Mouse (Mus musculus): ENCODE results near the gene A930002H24Rik. TPM values are rescaled to one million over a fixed set of nuclear protein-coding genes. Genes with fewer than 3 reads are reported as not detected.

The A930002H24Rik gene
- polyA plus RNA-seq, 1 experiment from 2014 or later = 2.2 TPM

DNA sequence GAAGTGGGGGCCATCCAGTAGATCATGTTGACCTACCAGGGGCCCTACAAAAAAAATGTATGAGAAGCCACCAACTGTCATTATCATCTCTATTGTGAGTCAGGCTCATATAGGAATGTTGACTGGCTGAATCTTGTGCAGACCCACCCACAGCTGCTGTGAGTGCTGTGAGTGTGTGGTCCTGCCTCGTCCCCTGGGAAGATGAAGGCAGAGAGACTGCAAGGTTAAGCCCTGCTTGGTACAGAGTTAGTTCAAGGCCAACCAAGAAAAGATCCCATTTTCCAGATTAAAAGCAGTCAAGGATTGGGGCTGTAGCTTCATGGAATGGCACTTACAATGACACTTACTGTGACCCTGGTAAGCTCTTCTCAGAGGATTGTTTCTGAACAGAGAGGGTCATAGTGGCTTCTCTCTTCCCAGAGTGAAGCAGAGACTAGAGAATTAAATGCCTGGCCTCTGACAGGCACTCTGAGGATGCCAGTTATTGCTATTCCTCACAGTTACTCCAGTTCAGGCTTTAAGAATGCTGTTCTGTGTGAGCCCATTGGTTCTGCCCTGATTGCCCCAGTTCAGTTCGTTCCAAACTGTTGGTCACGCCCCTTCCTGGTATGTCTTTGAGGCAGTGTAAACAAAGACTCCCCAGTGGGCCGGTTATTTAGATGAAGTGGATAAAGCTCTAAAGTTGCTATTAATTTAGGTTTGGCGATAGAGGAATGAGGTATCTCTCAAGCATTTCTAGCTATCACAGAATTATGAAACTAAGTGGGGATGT lies 34.8 kb downstream of the A930002H24Rik start:
- Histone ChIP-seq H3K4me1 (peaks cover 10% of the 10 kb centered on the region; the same call in 1 of the 2 replicates), H3K4me3 (replicated peaks) (no peak overlapping the region), H3K27ac (no peak overlapping the region), H3K9ac (no peak overlapping the region), H3K27me3 (no peaks in the 10 kb centered on the region), H3K36me3 (replicated peaks) (no peaks in the 10 kb centered on the region), H3K9me3 (no peaks in the 10 kb centered on the region), H3K4me2 (no peak overlapping the region)
- WGBS = 69% methylated on average over 5 of the region's 5 CpGs
- ATAC-seq (ENCODE audit: low FRiP score) = no peak

DNA sequence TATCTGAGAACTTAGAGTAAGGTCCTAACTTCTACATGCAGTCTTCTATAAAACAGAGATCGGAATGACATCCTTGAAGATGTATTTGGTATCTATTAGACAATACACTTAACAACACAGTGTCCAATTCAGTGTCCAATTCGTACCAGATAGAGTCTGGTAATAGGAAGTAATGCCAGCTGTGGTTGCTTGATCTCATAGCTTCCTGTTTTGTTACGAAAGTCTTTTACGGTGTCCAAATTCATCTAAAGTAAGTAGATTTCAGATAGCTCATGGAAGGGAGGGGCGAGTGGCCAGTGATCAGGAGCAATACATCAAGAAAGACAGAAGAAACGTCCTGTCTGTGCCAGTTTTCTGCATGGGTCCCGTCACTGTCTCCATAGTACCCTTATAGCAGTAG lies 36.8 kb downstream of the A930002H24Rik start:
- WGBS = 90% methylated on average over 7 of the region's 7 CpGs
- Histone ChIP-seq H3K27me3 (no peaks in the 10 kb centered on the region), H3K36me3 (replicated peaks) (no peaks in the 10 kb centered on the region), H3K4me2 (no peak overlapping the region), H3K4me1 (peaks cover 4% of the 10 kb centered on the region; the same call in 1 of the 2 replicates), H3K27ac (no peak overlapping the region), H3K4me3 (replicated peaks) (no peak overlapping the region), H3K9ac (no peak overlapping the region), H3K9me3 (no peaks in the 10 kb centered on the region)
- no peak for ATAC-seq (ENCODE audit: low FRiP score)

DNA sequence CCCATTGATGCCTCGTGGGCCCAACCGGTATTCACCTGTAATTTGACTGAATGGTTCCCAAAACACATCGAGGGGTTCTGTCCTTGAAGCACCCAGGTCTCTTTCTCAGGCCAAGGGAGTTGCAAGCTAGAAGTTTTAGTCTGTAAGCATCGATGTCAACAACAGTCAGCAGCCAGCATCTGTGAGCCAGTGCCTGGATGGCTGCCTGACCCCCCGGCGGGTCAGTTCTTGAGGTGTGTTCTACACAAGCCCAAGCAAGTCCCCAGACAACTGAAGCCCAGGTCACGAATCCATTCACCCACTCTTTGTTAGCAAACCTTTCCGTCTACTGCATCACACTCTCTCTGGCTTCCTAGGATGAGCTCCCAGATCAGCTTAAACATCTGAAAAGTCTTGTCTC lies 37.4 kb downstream of the A930002H24Rik start:
- H3K4me3 ChIP-seq (replicated peaks) = no peak overlapping the region
- no peaks in the 10 kb centered on the region; the same call in 1 of the 2 replicates for H3K4me1 ChIP-seq
- H3K27ac ChIP-seq = no peak overlapping the region
- ATAC-seq (ENCODE audit: low FRiP score) = no peak
- no peaks in the 10 kb centered on the region for H3K9me3 ChIP-seq
- H3K36me3 ChIP-seq (replicated peaks) = no peaks in the 10 kb centered on the region
- 89% methylated on average over 8 of the region's 8 CpGs for WGBS
- no peaks in the 10 kb centered on the region for H3K27me3 ChIP-seq
- no peak overlapping the region for H3K9ac ChIP-seq
- no peak overlapping the region for H3K4me2 ChIP-seq

DNA sequence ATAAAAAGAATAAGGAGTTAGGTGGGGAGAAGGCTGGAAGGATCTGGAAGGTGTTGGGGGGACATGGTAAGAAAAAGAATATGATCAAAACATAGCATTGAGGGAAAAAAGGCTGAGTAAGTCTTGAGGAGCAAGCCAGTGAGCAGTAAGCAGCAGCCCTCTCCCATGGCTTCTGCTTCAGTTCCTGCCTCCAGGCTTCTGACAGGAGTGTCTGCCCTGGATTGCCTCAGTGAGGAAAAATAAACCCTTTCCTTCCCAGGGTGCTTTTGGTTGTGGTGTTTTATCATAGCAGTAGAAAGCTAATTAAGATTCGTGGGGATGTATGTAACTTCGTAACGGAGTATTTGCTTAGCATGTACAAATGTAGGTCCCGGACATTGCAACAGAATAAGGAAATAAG lies 39.5 kb downstream of the A930002H24Rik start:
- WGBS = 94% methylated on average over 4 of the region's 4 CpGs
- Histone ChIP-seq H3K9me3 (no peaks in the 10 kb centered on the region), H3K36me3 (replicated peaks) (no peaks in the 10 kb centered on the region), H3K27ac (no peak overlapping the region), H3K4me2 (no peak overlapping the region), H3K4me3 (replicated peaks) (no peak overlapping the region), H3K27me3 (no peaks in the 10 kb centered on the region), H3K4me1 (no peaks in the 10 kb centered on the region), H3K9ac (no peak overlapping the region)
- ATAC-seq (ENCODE audit: low FRiP score) = no peak

DNA sequence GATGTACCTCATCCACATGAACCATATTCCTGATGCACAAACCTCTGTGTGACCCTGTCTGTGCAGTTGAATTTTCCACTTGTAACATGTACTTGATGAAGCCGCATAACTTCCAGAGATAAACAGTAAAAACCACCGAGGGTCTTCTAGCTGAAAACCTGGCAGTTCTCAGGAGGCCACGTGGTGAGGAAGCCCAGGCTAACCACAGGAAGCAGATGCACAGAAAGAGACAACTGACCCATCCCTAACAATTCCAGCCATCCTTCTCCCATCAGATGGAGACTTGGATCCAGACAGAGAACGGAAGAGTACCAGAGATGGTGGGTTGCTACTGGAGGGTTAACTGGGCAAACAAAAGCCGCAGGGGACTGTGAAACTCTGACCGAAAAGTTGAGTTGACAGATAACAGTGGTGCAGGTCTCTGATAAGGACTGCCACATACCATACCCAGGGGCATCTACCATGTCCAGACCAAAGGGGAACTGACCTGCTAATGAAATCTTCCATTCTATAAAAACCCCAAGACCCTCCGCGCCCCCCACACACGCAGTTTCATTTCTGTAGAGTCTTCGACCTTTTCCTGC lies 45.1 kb downstream of the A930002H24Rik start:
- ATAC-seq (ENCODE audit: low FRiP score) = no peak
- no peak overlapping the region for H3K27ac ChIP-seq
- no peaks in the 10 kb centered on the region for H3K4me1 ChIP-seq
- no peak overlapping the region for H3K4me2 ChIP-seq
- WGBS = 91% methylated on average over 10 of the region's 10 CpGs
- H3K4me3 ChIP-seq (replicated peaks) = no peak overlapping the region
- H3K9me3 ChIP-seq = no peaks in the 10 kb centered on the region
- no peaks in the 10 kb centered on the region for H3K36me3 ChIP-seq (replicated peaks)
- no peaks in the 10 kb centered on the region for H3K27me3 ChIP-seq
- H3K9ac ChIP-seq = no peak overlapping the region

DNA sequence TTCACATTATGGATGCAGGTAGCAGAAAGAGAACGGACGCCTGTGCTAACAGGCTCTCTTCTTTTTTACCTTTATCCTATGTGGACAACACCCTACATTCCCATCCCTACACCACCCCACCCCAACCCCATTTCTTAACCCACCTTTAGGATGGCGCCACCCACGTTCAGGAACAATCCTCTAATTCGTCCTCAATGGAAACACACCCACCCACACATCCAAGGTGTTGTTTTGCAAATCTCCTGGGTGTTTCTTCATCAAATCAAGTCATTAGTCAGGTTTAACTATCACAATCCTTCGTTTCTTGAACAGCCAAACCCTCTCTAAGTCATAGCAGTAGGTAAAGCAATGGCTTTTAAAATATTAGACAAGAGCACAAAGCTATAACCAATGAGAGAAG lies 50.0 kb downstream of the A930002H24Rik start:
- no peaks in the 10 kb centered on the region for H3K9me3 ChIP-seq
- H3K27me3 ChIP-seq = no peaks in the 10 kb centered on the region
- WGBS = 83% methylated on average over 6 of the region's 6 CpGs
- no peaks in the 10 kb centered on the region for H3K36me3 ChIP-seq (replicated peaks)
- peaks cover 20% of the 10 kb centered on the region for H3K4me1 ChIP-seq
- no peak overlapping the region for H3K4me2 ChIP-seq
- no peak overlapping the region for H3K27ac ChIP-seq
- no peak overlapping the region for H3K4me3 ChIP-seq (replicated peaks)
- H3K9ac ChIP-seq = no peak overlapping the region
- no peak for ATAC-seq (ENCODE audit: low FRiP score)

Other genes starting within 250 kb of the A930002H24Rik start
- 34.6 and 37.7 TPM in 2 replicates for gene Fer, start 729 bp downstream of the A930002H24Rik start, polyA plus RNA-seq (2016; fragmentation: Nextera tagmentation; extraction: Ambion mirVana)